Mouse (Mus musculus): Measurements from ENCODE around the gene Serpinb9d. TPM values are rescaled to one million over a fixed set of nuclear protein-coding genes. Genes with fewer than 3 reads are reported as not detected.
A peak's percentile ranks its signal among the peaks of the same experiment; 100 is the strongest.
"Not testable (repeated sequence)": the region's sequence is repeated elsewhere in the genome, so short reads cannot be mapped to it uniquely, and the experiment has no call there.

The Serpinb9d gene
- total RNA-seq (2012; rRNA removed): 0.32 and 1.1 TPM in 2 replicates

- no peaks in the 10 kb centered on the region for H3K9me3 ChIP-seq (ENCODE audit: control insufficient read depth, insufficient read depth, low read depth, low read length)
- in situ Hi-C loops (cut with MboI; ENCODE audit: low sequenced_read_pairs in 2 of 2, unreplicated experiment in 2 of 2): no loop called here
- no peak within 1 kb of the TSS for H3K9ac ChIP-seq (ENCODE audit: insufficient read depth, low read depth, low read length, poor library complexity, severe bottlenecking)
- H3K36me3 ChIP-seq (ENCODE audit: control insufficient read depth, insufficient read depth, low read length, poor library complexity, severe bottlenecking): no peaks in the 10 kb centered on the region
- TF ChIP-seq ZNF384 (IDR thresholded peaks at IDR 0.05; ENCODE audit: low read depth, low read length): no peak
- no peak for TF ChIP-seq ZC3H11A (IDR thresholded peaks at IDR 0.05; ENCODE audit: borderline replicate concordance, low read depth, low read length)
- TF ChIP-seq MAFK (IDR thresholded peaks at IDR 0.05; ENCODE audit: insufficient read depth, low read depth, low read length): no peak
- TF ChIP-seq CHD2 (IDR thresholded peaks at IDR 0.05; ENCODE audit: low read depth, low read length): no peak
- no peak for TF ChIP-seq HCFC1 (IDR thresholded peaks at IDR 0.05; ENCODE audit: borderline replicate concordance, insufficient read depth, low read length)
- no peak within 1 kb of the TSS for H3K27ac ChIP-seq (ENCODE audit: insufficient read depth, low read depth, low read length, poor library complexity, severe bottlenecking)
- no peak for DNase-seq (ENCODE audit: low read depth, low spot score)
- H3K4me1 ChIP-seq (ENCODE audit: control insufficient read depth in 2 of 2, insufficient read depth in 2 of 2, low read length in 2 of 2, poor library complexity in 1 of 2): no peaks in the 10 kb centered on the region
- H3K4me3 ChIP-seq (ENCODE audit: insufficient read depth in 1 of 2, low read depth in 1 of 2, low read length in 2 of 2, poor library complexity in 1 of 2, severe bottlenecking in 1 of 2): no peak within 1 kb of the TSS
These were observed at the start of gene Serpinb9d for GRCm38 (mm10) chr13:33192659-33193058. TSS of gene Serpinb9d (plus strand) at chr13:33192959.

- in situ Hi-C loops (cut with MboI; ENCODE audit: low sequenced_read_pairs in 2 of 2, unreplicated experiment in 2 of 2): no loop called here
- no peak for DNase-seq (ENCODE audit: low read depth, low spot score)
- no peaks in the 10 kb centered on the region for H3K4me1 ChIP-seq (ENCODE audit: control insufficient read depth in 2 of 2, insufficient read depth in 2 of 2, low read length in 2 of 2, poor library complexity in 1 of 2)
These were observed 33.1 kb upstream of the Serpinb9d start, which contains the start of gene Serpinb9c for GRCm38 (mm10) chr13:33159642-33160041. TSS of gene Serpinb9c (minus strand) at chr13:33159742.

GRCm38 (mm10) chr13:33190486-33190885 lies 2.3 kb upstream of the Serpinb9d start:
- H3K4me3 ChIP-seq (ENCODE audit: insufficient read depth in 1 of 2, low read depth in 1 of 2, low read length in 2 of 2, poor library complexity in 1 of 2, severe bottlenecking in 1 of 2); H3K9me3 ChIP-seq (ENCODE audit: control insufficient read depth, insufficient read depth, low read depth, low read length); H3K9ac ChIP-seq (ENCODE audit: insufficient read depth, low read depth, low read length, poor library complexity, severe bottlenecking); in situ Hi-C loops (cut with MboI; ENCODE audit: low sequenced_read_pairs in 2 of 2, unreplicated experiment in 2 of 2); H3K27ac ChIP-seq (ENCODE audit: insufficient read depth, low read depth, low read length, poor library complexity, severe bottlenecking); H3K4me1 ChIP-seq (ENCODE audit: control insufficient read depth in 2 of 2, insufficient read depth in 2 of 2, low read length in 2 of 2, poor library complexity in 1 of 2); H3K36me3 ChIP-seq (ENCODE audit: control insufficient read depth, insufficient read depth, low read length, poor library complexity, severe bottlenecking); DNase-seq (ENCODE audit: low read depth, low spot score): not testable (repeated sequence)

More at GRCm38 (mm10) chr13:33159642-33160041, 33.1 kb upstream of the Serpinb9d start, which contains the start of gene Serpinb9c:
- Histone ChIP-seq H3K27ac (ENCODE audit: insufficient read depth, low read depth, low read length, poor library complexity, severe bottlenecking) (no peak within 1 kb of the TSS), H3K9me3 (ENCODE audit: control insufficient read depth, insufficient read depth, low read depth, low read length) (no peaks in the 10 kb centered on the region), H3K9ac (ENCODE audit: insufficient read depth, low read depth, low read length, poor library complexity, severe bottlenecking) (no peak within 1 kb of the TSS), H3K4me3 (ENCODE audit: insufficient read depth in 1 of 2, low read depth in 1 of 2, low read length in 2 of 2, poor library complexity in 1 of 2, severe bottlenecking in 1 of 2) (no peak within 1 kb of the TSS), H3K36me3 (ENCODE audit: control insufficient read depth, insufficient read depth, low read length, poor library complexity, severe bottlenecking) (no peaks in the 10 kb centered on the region)
- TF ChIP-seq CHD2 (IDR thresholded peaks at IDR 0.05; ENCODE audit: low read depth, low read length): no peak
- no peak for TF ChIP-seq ZNF384 (IDR thresholded peaks at IDR 0.05; ENCODE audit: low read depth, low read length)
- no peak for TF ChIP-seq MAFK (IDR thresholded peaks at IDR 0.05; ENCODE audit: insufficient read depth, low read depth, low read length)

GRCm38 (mm10) chr13:33199740-33200139 lies 7.0 kb downstream of the Serpinb9d start:
- Histone ChIP-seq H3K36me3 (ENCODE audit: control insufficient read depth, insufficient read depth, low read length, poor library complexity, severe bottlenecking) (no peaks in the 10 kb centered on the region), H3K27ac (ENCODE audit: insufficient read depth, low read depth, low read length, poor library complexity, severe bottlenecking) (no peak overlapping the region), H3K4me1 (ENCODE audit: control insufficient read depth in 2 of 2, insufficient read depth in 2 of 2, low read length in 2 of 2, poor library complexity in 1 of 2) (no peaks in the 10 kb centered on the region), H3K9ac (ENCODE audit: insufficient read depth, low read depth, low read length, poor library complexity, severe bottlenecking) (no peak overlapping the region), H3K9me3 (ENCODE audit: control insufficient read depth, insufficient read depth, low read depth, low read length) (no peaks in the 10 kb centered on the region), H3K4me3 (ENCODE audit: insufficient read depth in 1 of 2, low read depth in 1 of 2, low read length in 2 of 2, poor library complexity in 1 of 2, severe bottlenecking in 1 of 2) (no peak overlapping the region)
- TF ChIP-seq CHD2 (IDR thresholded peaks at IDR 0.05; ENCODE audit: low read depth, low read length) (no peak), HCFC1 (IDR thresholded peaks at IDR 0.05; ENCODE audit: borderline replicate concordance, insufficient read depth, low read length) (no peak), ZNF384 (IDR thresholded peaks at IDR 0.05; ENCODE audit: low read depth, low read length) (no peak), MAFK (IDR thresholded peaks at IDR 0.05; ENCODE audit: insufficient read depth, low read depth, low read length) (no peak), ZC3H11A (IDR thresholded peaks at IDR 0.05; ENCODE audit: borderline replicate concordance, low read depth, low read length) (0 out of 2 replicates have a peak, but pooled peaks have one; percentile 12)
- in situ Hi-C loops (cut with MboI; ENCODE audit: low sequenced_read_pairs in 2 of 2, unreplicated experiment in 2 of 2): no loop called here
- DNase-seq (ENCODE audit: low read depth, low spot score): peak; percentile 17

GRCm38 (mm10) chr13:33249312-33249711 lies 56.6 kb downstream of the Serpinb9d start, which contains the start of gene Serpinb9e:
TSS of gene Serpinb9e (plus strand) at chr13:33249612.
- DNase-seq (ENCODE audit: low read depth, low spot score); in situ Hi-C loops (cut with MboI; ENCODE audit: low sequenced_read_pairs in 2 of 2, unreplicated experiment in 2 of 2); H3K9me3 ChIP-seq (ENCODE audit: control insufficient read depth, insufficient read depth, low read depth, low read length); H3K27ac ChIP-seq (ENCODE audit: insufficient read depth, low read depth, low read length, poor library complexity, severe bottlenecking); H3K4me3 ChIP-seq (ENCODE audit: insufficient read depth in 1 of 2, low read depth in 1 of 2, low read length in 2 of 2, poor library complexity in 1 of 2, severe bottlenecking in 1 of 2); H3K4me1 ChIP-seq (ENCODE audit: control insufficient read depth in 2 of 2, insufficient read depth in 2 of 2, low read length in 2 of 2, poor library complexity in 1 of 2); H3K36me3 ChIP-seq (ENCODE audit: control insufficient read depth, insufficient read depth, low read length, poor library complexity, severe bottlenecking); H3K9ac ChIP-seq (ENCODE audit: insufficient read depth, low read depth, low read length, poor library complexity, severe bottlenecking): not testable (repeated sequence)

Other genes with a start within 250 kb of the Serpinb9d start
- gene Serpinb6b, start 227.8 kb upstream of the Serpinb9d start, total RNA-seq (2012; rRNA removed): 0.69 and 2.5 TPM in 2 replicates
- 1.2 and 3.4 TPM in 2 replicates for gene Serpinb9, start 189.7 kb upstream of the Serpinb9d start, total RNA-seq (2012; rRNA removed)
- gene Serpinb9b, start 165.5 kb upstream of the Serpinb9d start, total RNA-seq (2012; rRNA removed): 3.5 and 12.3 TPM in 2 replicates
- 0.11 and 0.22 TPM in 2 replicates for gene Serpinb1b, start 114.4 kb upstream of the Serpinb9d start, total RNA-seq (2012; rRNA removed)
- 1.1 TPM in 1 of 2 replicates, not detected in the other for gene Serpinb9c, start 33.2 kb upstream of the Serpinb9d start, total RNA-seq (2012; rRNA removed)
- 1.5 TPM in 1 of 2 replicates, not detected in the other for gene Serpinb9e, start 56.7 kb downstream of the Serpinb9d start, total RNA-seq (2012; rRNA removed)
- 0.76 TPM in 1 of 2 replicates, not detected in the other for gene Serpinb9f, start 131.1 kb downstream of the Serpinb9d start, total RNA-seq (2012; rRNA removed)
- gene Gm11397, start 202.8 kb downstream of the Serpinb9d start, total RNA-seq (2012; rRNA removed): not detected in 2 replicates

Measured in ES-E14 (cell line).